ENCODE assay signal across 22 mouse cellular contexts in the genomic region with DNA sequence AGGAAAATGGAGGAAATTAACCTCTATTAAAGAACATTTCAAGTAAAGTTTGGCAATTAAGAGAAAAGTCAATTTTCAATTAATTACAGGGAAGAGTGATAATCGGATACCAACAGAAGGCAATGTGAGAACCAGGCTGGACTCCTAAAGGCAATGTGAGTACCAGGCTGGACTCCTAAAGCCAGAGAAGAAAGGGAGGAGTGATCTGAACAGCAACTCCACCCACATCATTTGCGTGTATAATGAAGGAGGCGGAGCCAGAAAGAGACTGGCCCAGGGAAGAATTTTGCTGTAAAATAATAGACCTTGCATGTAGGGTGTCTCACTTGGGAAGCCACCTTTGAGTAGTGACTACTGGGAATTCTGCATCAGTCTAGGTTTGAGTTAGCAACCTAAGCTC.
DNase-seq lines count a peak whose midpoint lies in the region; ATAC-seq and TF ChIP-seq lines count a peak whose summit lies in the region.
"Had no signal": no experiment of that assay in that cellular context is flagged by ENCODE, and none has a peak within 500 bp of the region (broad histone marks: within the 10 kb centered on the region; RNA-seq: fewer than 3 reads in every experiment).

No protein-coding gene starts in this region.

- peak; percentile 47; the same call in 1 of the 2 replicates for ATAC-seq in midbrain, embryonic 12.5 days (ENCODE audit: low FRiP score, low read depth)
- ATAC-seq in midbrain, embryonic 11.5 days (ENCODE audit: low FRiP score) = no peak
- peak; percentile 66; the same call in 1 of the 2 replicates for ATAC-seq in liver, embryonic 14.5 days (ENCODE audit: insufficient read depth)
- ATAC-seq: forebrain, postnatal 0 days; midbrain, embryonic 16.5 days had no signal

- 72% methylated on average over 3 of the region's 3 CpGs for WGBS in midbrain, embryonic 12.5 days
- WGBS in midbrain, embryonic 11.5 days = 66% methylated on average over 3 of the region's 3 CpGs
- WGBS in liver, embryonic 14.5 days (ENCODE audit: insufficient replicate concordance) = 46% methylated on average over 3 of the region's 3 CpGs

- no peak overlapping the region for H3K9ac ChIP-seq in midbrain, embryonic 12.5 days (replicated peaks)
- H3K9ac ChIP-seq in midbrain, embryonic 11.5 days (ENCODE audit: low read length) = no peak overlapping the region
- no peak overlapping the region for H3K9ac ChIP-seq in liver, embryonic 14.5 days (replicated peaks)
- H3K9ac ChIP-seq: forebrain, postnatal 0 days; hindbrain, embryonic 15.5 days; liver, embryonic 15.5 days; neural tube, embryonic 13.5 days had no signal

- H3K36me3 ChIP-seq in midbrain, embryonic 12.5 days = no peaks in the 10 kb centered on the region
- H3K36me3 ChIP-seq in midbrain, embryonic 11.5 days (ENCODE audit: control insufficient read depth, insufficient read depth, low read length) = no peaks in the 10 kb centered on the region
- no peaks in the 10 kb centered on the region for H3K36me3 ChIP-seq in liver, embryonic 14.5 days (replicated peaks; ENCODE audit: control insufficient read depth, insufficient read depth, low read depth)
- H3K36me3 ChIP-seq: hindbrain, embryonic 15.5 days; liver, embryonic 15.5 days; neural tube, embryonic 13.5 days had no signal

- H3K9me3 ChIP-seq in midbrain, embryonic 12.5 days = no peaks in the 10 kb centered on the region
- H3K9me3 ChIP-seq in midbrain, embryonic 11.5 days (ENCODE audit: control insufficient read depth, low read length) = no peaks in the 10 kb centered on the region
- no peaks in the 10 kb centered on the region for H3K9me3 ChIP-seq in liver, embryonic 14.5 days (ENCODE audit: control insufficient read depth, low read length)
- H3K9me3 ChIP-seq: embryonic facial prominence, embryonic 10.5 days; hindbrain, embryonic 15.5 days; liver, embryonic 15.5 days; neural tube, embryonic 13.5 days had no signal

- no peak for TF ChIP-seq EP300 in liver, embryonic 14.5 days (IDR thresholded peaks at IDR 0.05; ENCODE audit: low read depth)

- no peak for TF ChIP-seq CTCF in liver, embryonic 14.5 days (IDR thresholded peaks at IDR 0.05; ENCODE audit: low read depth)
- no peak for TF ChIP-seq CTCF in layer of hippocampus, adult 2 months (conservative IDR thresholded peaks at IDR 0.05)

- H3K4me3 ChIP-seq in midbrain, embryonic 12.5 days = no peak overlapping the region
- no peak overlapping the region for H3K4me3 ChIP-seq in midbrain, embryonic 11.5 days (ENCODE audit: low read depth, low read length)
- H3K4me3 ChIP-seq in liver, embryonic 14.5 days (ENCODE audit: insufficient read depth in 1 of 2, low read depth in 2 of 2, low read length in 2 of 2) = no peak overlapping the region
- H3K4me3 ChIP-seq in layer of hippocampus, adult 2 months = no peak overlapping the region
- H3K4me3 ChIP-seq: embryonic facial prominence, embryonic 10.5 days; hindbrain, embryonic 15.5 days; liver, embryonic 15.5 days; myocyte; neural tube, embryonic 13.5 days had no signal

- no peaks in the 10 kb centered on the region for H3K4me1 ChIP-seq in midbrain, embryonic 12.5 days
- no peaks in the 10 kb centered on the region for H3K4me1 ChIP-seq in midbrain, embryonic 11.5 days (ENCODE audit: control insufficient read depth, insufficient read depth, low read length)
- peaks cover 2 to 7% of the 10 kb centered on the region in 2 experiments; a peak in 2 of 4 replicates for H3K4me1 ChIP-seq in liver, embryonic 14.5 days (replicated peaks; ENCODE audit: control insufficient read depth in 2 of 2, insufficient read depth in 2 of 2, low read length in 1 of 2)
- H3K4me1 ChIP-seq: hindbrain, embryonic 15.5 days; neural tube, embryonic 13.5 days had no signal

- no peaks in the 10 kb centered on the region for H3K27me3 ChIP-seq in midbrain, embryonic 12.5 days
- H3K27me3 ChIP-seq in midbrain, embryonic 11.5 days (ENCODE audit: control insufficient read depth, insufficient read depth, low read length) = no peaks in the 10 kb centered on the region
- no peaks in the 10 kb centered on the region for H3K27me3 ChIP-seq in liver, embryonic 14.5 days (ENCODE audit: control insufficient read depth, insufficient read depth, low read length)
- H3K27me3 ChIP-seq: hindbrain, embryonic 15.5 days; liver, embryonic 15.5 days; neural tube, embryonic 13.5 days had no signal

- H3K27ac ChIP-seq in midbrain, embryonic 12.5 days (replicated peaks) = no peak overlapping the region
- no peak overlapping the region for H3K27ac ChIP-seq in midbrain, embryonic 11.5 days (ENCODE audit: low read depth, low read length)
- no peak overlapping the region for H3K27ac ChIP-seq in liver, embryonic 14.5 days
- H3K27ac ChIP-seq in layer of hippocampus, adult 2 months = no peak overlapping the region
- H3K27ac ChIP-seq: embryonic facial prominence, embryonic 10.5 days; hindbrain, embryonic 15.5 days; liver, embryonic 15.5 days; neural tube, embryonic 13.5 days had no signal

- no peak for DNase-seq in midbrain, embryonic 11.5 days (ENCODE audit: low spot score, missing footprints)
- DNase-seq in c-Kit-positive CD71-positive TER-119-negative erythroid progenitor cells, embryonic 14.5 days (ENCODE audit: low read depth) = peak; percentile 47
- DNase-seq in liver, embryonic 14.5 days (ENCODE audit: low read depth in 3 of 3, low spot score in 3 of 3) = peak in 2 of 3 experiments; percentile 4 to 11
- no peak for DNase-seq in adrenal gland, postnatal 36 days
- no peak for DNase-seq in ovary, adult 18-20 months (ENCODE audit: low spot score)
- DNase-seq in layer of hippocampus, adult 2 months (ENCODE audit: low spot score in 2 of 2) = no peak
- DNase-seq: B cell, adult 2 months; cerebellum, adult 9-11 months; forebrain, postnatal 0 days; gastrocnemius, postnatal 36 days; heart, postnatal 4 days; kidney, adult 8-10 months; kidney, postnatal 10 days; layer of hippocampus, postnatal 36 days; thymus, postnatal 25 days had no signal

- no peak overlapping the region for H3K4me2 ChIP-seq in midbrain, embryonic 12.5 days (replicated peaks)
- H3K4me2 ChIP-seq in midbrain, embryonic 11.5 days = no peak overlapping the region
- H3K4me2 ChIP-seq in liver, embryonic 14.5 days (ENCODE audit: low read depth) = no peak overlapping the region
- H3K4me2 ChIP-seq: hindbrain, embryonic 15.5 days; liver, embryonic 15.5 days; neural tube, embryonic 13.5 days had no signal

Comparison
In these comparisons a context has a peak if more than half of its experiments do, and no peak if none do; other contexts are left out.
1. DNase-seq: peak in c-Kit-positive CD71-positive TER-119-negative erythroid progenitor cells, embryonic 14.5 days (single experiment) and liver, embryonic 14.5 days (2 of 3); none in midbrain, embryonic 11.5 days (single experiment), adrenal gland, postnatal 36 days (0 of 2), ovary, adult 18-20 months (single experiment) and layer of hippocampus, adult 2 months (0 of 2).